Mouse (Mus musculus) ES-E14 (cell line): ENCODE data around the gene Col6a4. TPM values are rescaled to one million over a fixed set of nuclear protein-coding genes. Genes with fewer than 3 reads are reported as not detected.

ENCODE experiments used
- DNase-seq: peaks from one replicate; pipeline ENCODE4 v3.0.0-alpha.2; 2013; ENCODE audit warnings: low read depth, low spot score
- H3K27ac ChIP-seq: 2 replicates; pipeline ENCODE4 v1.5.1; 2012; ENCODE audit warnings: low read depth, mild to moderate bottlenecking, low read length, moderate library complexity, mixed read lengths; ENCODE audit not compliant: poor library complexity, insufficient read depth, severe bottlenecking
- H3K36me3 ChIP-seq: 2 replicates; pipeline ENCODE4 v1.6.1; 2012; ENCODE audit warnings: mild to moderate bottlenecking, low read length, moderate library complexity, mixed read lengths; ENCODE audit not compliant: control insufficient read depth, poor library complexity, insufficient read depth, severe bottlenecking
- H3K4me1 ChIP-seq, 2 experiments: fragments of 150-350 bp in 1 of 2; sonication (generic) in 1 of 2; 2 replicates each; pipeline ENCODE4 v1.6.1; 2012; ENCODE audit warnings: low read length in 2 of 2, mild to moderate bottlenecking in 1 of 2, mixed read lengths in 1 of 2; ENCODE audit not compliant: control insufficient read depth in 2 of 2, insufficient read depth in 2 of 2, poor library complexity in 1 of 2
- H3K4me3 ChIP-seq, 2 experiments: fragments of 150-350 bp in 1 of 2; sonication (generic) in 1 of 2; 2 replicates each; pipeline ENCODE4 v1.5.1; 2012; ENCODE audit warnings: low read length in 2 of 2, low read depth in 1 of 2, mild to moderate bottlenecking in 1 of 2, mixed read lengths in 1 of 2; ENCODE audit not compliant: insufficient read depth in 1 of 2, poor library complexity in 1 of 2, severe bottlenecking in 1 of 2
- H3K9ac ChIP-seq: 2 replicates; pipeline ENCODE4 v1.6.1; 2012; ENCODE audit warnings: low read depth, mild to moderate bottlenecking, low read length, mixed read lengths; ENCODE audit not compliant: poor library complexity, insufficient read depth, severe bottlenecking
- H3K9me3 ChIP-seq: fragments of 150-350 bp; sonication (generic); 2 replicates; pipeline ENCODE4 v1.6.1; 2012; ENCODE audit warnings: low read depth, mild to moderate bottlenecking, low read length; ENCODE audit not compliant: control insufficient read depth, insufficient read depth
- CHD2 ChIP-seq: IDR thresholded peaks from 2 replicates; pipeline ENCODE4 v1.6.1; 2014; ENCODE audit warnings: mild to moderate bottlenecking, low read depth, low read length, inconsistent platforms
- HCFC1 ChIP-seq: IDR thresholded peaks from 2 replicates; pipeline ENCODE4 v1.6.1; 2012; ENCODE audit warnings: low read length, inconsistent platforms, borderline replicate concordance; ENCODE audit not compliant: insufficient read depth
- MAFK ChIP-seq: IDR thresholded peaks from 2 replicates; pipeline ENCODE4 v1.6.1; 2014; ENCODE audit warnings: mild to moderate bottlenecking, low read depth, low read length, inconsistent platforms; ENCODE audit not compliant: insufficient read depth
- ZC3H11A ChIP-seq: IDR thresholded peaks from 2 replicates; pipeline ENCODE4 v1.6.1; 2012; ENCODE audit warnings: low read depth, mild to moderate bottlenecking, inconsistent platforms, low read length, borderline replicate concordance
- ZNF384 ChIP-seq: IDR thresholded peaks from 2 replicates; pipeline ENCODE4 v1.6.1; 2012; ENCODE audit warnings: low read depth, low read length, inconsistent platforms
- in situ Hi-C, 2 experiments: fragments of 600-800 bp; cut with MboI; formaldehyde crosslinking; loops; one replicate each; pipeline ENCODE4 v1.15.1; 2025; ENCODE audit warnings: low sequenced_read_pairs in 2 of 2, inconsistent platforms in 1 of 2; ENCODE audit not compliant: unreplicated experiment in 2 of 2
- total RNA-seq: library from RNA; depleted of rRNA; stranded (reverse); fragments of 300-350 nt; gene quantifications from 2 replicates; pipeline ENCODE4 v1.2.3, GENCODE M21; 2012

Gene Col6a4
- total RNA-seq, 1 experiment, result 3.9 TPM

- no peak for DNase-seq
- in situ Hi-C loops, result no loop called here
- Histone ChIP-seq H3K27ac (no peak overlapping the region), H3K9me3 (no peaks in the 10 kb centered on the region), H3K4me3 (no peak overlapping the region), H3K9ac (no peak overlapping the region), H3K36me3 (no peaks in the 10 kb centered on the region), H3K4me1 (peaks cover 11 to 18% of the 10 kb centered on the region in 2 experiments; a peak in 3 of 4 replicates)
- TF ChIP-seq ZNF384 (no peak), ZC3H11A (no peak), MAFK (no peak), CHD2 (no peak), HCFC1 (no peak)
These were observed 125.7 kb downstream of the Col6a4 start for GRCm38 (mm10) chr9:105970901-105971300.

- in situ Hi-C loops, result no loop called here
- no peaks in the 10 kb centered on the region for H3K36me3 ChIP-seq
- TF ChIP-seq ZC3H11A, result no peak
- no peak for TF ChIP-seq CHD2
- no peak for TF ChIP-seq ZNF384
- TF ChIP-seq MAFK, result no peak
- no peak for TF ChIP-seq HCFC1
These were observed 128.6 kb downstream of the Col6a4 start for GRCm38 (mm10) chr9:105967976-105968375.

GRCm38 (mm10) chr9:105960533-105960932 lies 136.1 kb downstream of the Col6a4 start, which contains the start of gene Col6a5:
Gene Col6a5 (minus strand): TSS chr9:105960643.
- DNase-seq, result no peak
- no peaks in the 10 kb centered on the region for H3K4me1 ChIP-seq
- H3K4me3 ChIP-seq, result no peak within 1 kb of the TSS
- TF ChIP-seq HCFC1 (no peak), ZC3H11A (no peak), CHD2 (no peak), MAFK (no peak), ZNF384 (no peak)
- in situ Hi-C loops, result no loop called here
- no peak within 1 kb of the TSS for H3K27ac ChIP-seq
- no peaks in the 10 kb centered on the region; the same call in 1 of the 2 replicates for H3K9me3 ChIP-seq
- no peaks in the 10 kb centered on the region for H3K36me3 ChIP-seq
- no peak within 1 kb of the TSS for H3K9ac ChIP-seq

More at GRCm38 (mm10) chr9:105967976-105968375, 128.6 kb downstream of the Col6a4 start:
- Histone ChIP-seq H3K4me3 (no peak overlapping the region), H3K4me1 (peaks cover 11 to 18% of the 10 kb centered on the region in 2 experiments; a peak in 3 of 4 replicates), H3K27ac (no peak overlapping the region), H3K9ac (no peak overlapping the region), H3K9me3 (no peaks in the 10 kb centered on the region)
- DNase-seq, result no peak

GRCm38 (mm10) chr9:105959116-105959515 lies 137.5 kb downstream of the Col6a4 start:
- Histone ChIP-seq H3K9me3 (no peaks in the 10 kb centered on the region; the same call in 1 of the 2 replicates), H3K9ac (no peak overlapping the region), H3K4me1 (no peaks in the 10 kb centered on the region), H3K4me3 (no peak overlapping the region), H3K27ac (no peak overlapping the region), H3K36me3 (no peaks in the 10 kb centered on the region)
- TF ChIP-seq HCFC1 (no peak), CHD2 (no peak), ZC3H11A (no peak), MAFK (no peak), ZNF384 (no peak)
- in situ Hi-C loops, result no loop called here
- no peak for DNase-seq

GRCm38 (mm10) chr9:105949755-105950154 lies 146.8 kb downstream of the Col6a4 start:
- H3K36me3 ChIP-seq, result no peaks in the 10 kb centered on the region
- DNase-seq, result no peak
- no peak overlapping the region for H3K4me3 ChIP-seq
- in situ Hi-C loops, result no loop called here
- H3K9ac ChIP-seq, result no peak overlapping the region
- no peaks in the 10 kb centered on the region for H3K4me1 ChIP-seq
- TF ChIP-seq HCFC1 (no peak), CHD2 (no peak), ZNF384 (no peak), MAFK (no peak)
- no peaks in the 10 kb centered on the region for H3K9me3 ChIP-seq
- no peak overlapping the region for H3K27ac ChIP-seq
